8 mouse cellular contexts compared by ENCODE assay signal in genomic region chr3:148729242-148729680, GRCm38 (mm10).
DNase-seq lines count a peak whose midpoint lies in the region; ATAC-seq and TF ChIP-seq lines count a peak whose summit lies in the region.

No protein-coding gene starts in this region.

- H3K36me3 ChIP-seq in hindbrain, postnatal 0 days (ENCODE audit: insufficient read depth, low read length) = no peaks in the 10 kb centered on the region
- no peaks in the 10 kb centered on the region for H3K36me3 ChIP-seq in liver, embryonic 16.5 days (ENCODE audit: control insufficient read depth, insufficient read depth)

- TF ChIP-seq CTCF in lung, adult 2 months (IDR thresholded peaks at IDR 0.05; ENCODE audit: insufficient read depth, low read length) = no peak
- TF ChIP-seq CTCF in hindbrain, postnatal 0 days (IDR thresholded peaks at IDR 0.05; ENCODE audit: low read depth) = no peak

- peak; percentile 77 for ATAC-seq in hindbrain, postnatal 0 days
- 0 out of 2 replicates have a peak, but pooled peaks have one; percentile 30 for ATAC-seq in liver, embryonic 16.5 days (ENCODE audit: low read depth)

- no peaks in the 10 kb centered on the region for H3K9me3 ChIP-seq in hindbrain, postnatal 0 days (ENCODE audit: low read length)
- H3K9me3 ChIP-seq in liver, embryonic 16.5 days (replicated peaks; ENCODE audit: control insufficient read depth, low read length) = no peaks in the 10 kb centered on the region

- peak; percentile 4 to 9 for DNase-seq in lung, adult 18-20 months
- DNase-seq in lung, adult 2 months = no peak
- DNase-seq in hindbrain, postnatal 0 days (ENCODE audit: low spot score) = peak; percentile 30
- peak; percentile 38 to 54 for DNase-seq in spleen, adult 18-20 months
- DNase-seq in c-Kit-positive CD71-positive TER-119-positive erythroid progenitor cells, embryonic 14.5 days (ENCODE audit: low spot score) = no peak
- no peak for DNase-seq in cerebellum, adult 18-20 months
- no peak for DNase-seq in left cerebral cortex, adult 18-20 months (ENCODE audit: low spot score in 2 of 2)

- H3K4me3 ChIP-seq in lung, adult 2 months (replicated peaks; ENCODE audit: extremely low read depth, low read depth, low read length) = no peak overlapping the region
- H3K4me3 ChIP-seq in hindbrain, postnatal 0 days (ENCODE audit: low read length) = no peak overlapping the region
- no peak overlapping the region for H3K4me3 ChIP-seq in liver, embryonic 16.5 days (ENCODE audit: low read depth, low read length)

- no peak for TF ChIP-seq POLR2A in lung, adult 2 months (IDR thresholded peaks at IDR 0.05; ENCODE audit: borderline replicate concordance, extremely low read depth, low read depth, low read length)

- H3K4me1 ChIP-seq in lung, adult 2 months (ENCODE audit: control insufficient read depth, insufficient read depth, low read length) = peaks cover 5% of the 10 kb centered on the region; the same call in 1 of the 2 replicates
- H3K4me1 ChIP-seq in hindbrain, postnatal 0 days (ENCODE audit: insufficient read depth, low read length) = no peaks in the 10 kb centered on the region
- no peaks in the 10 kb centered on the region for H3K4me1 ChIP-seq in liver, embryonic 16.5 days (ENCODE audit: control insufficient read depth, low read depth, low read length)

- 44% methylated on average over 7 of the region's 7 CpGs for WGBS in lung, adult 2 months
- 54% methylated on average over 7 of the region's 7 CpGs for WGBS in hindbrain, postnatal 0 days
- WGBS in liver, embryonic 16.5 days (ENCODE audit: insufficient replicate concordance) = 17% methylated on average over 7 of the region's 7 CpGs

- H3K27me3 ChIP-seq in hindbrain, postnatal 0 days (ENCODE audit: insufficient read depth, low read length) = no peaks in the 10 kb centered on the region
- no peaks in the 10 kb centered on the region for H3K27me3 ChIP-seq in liver, embryonic 16.5 days (ENCODE audit: control insufficient read depth, insufficient read depth, low read depth, low read length)

- no peak overlapping the region for H3K27ac ChIP-seq in hindbrain, postnatal 0 days
- H3K27ac ChIP-seq in liver, embryonic 16.5 days (ENCODE audit: low read length) = no peak overlapping the region

- no peak overlapping the region for H3K9ac ChIP-seq in hindbrain, postnatal 0 days (replicated peaks; ENCODE audit: low read length)
- H3K9ac ChIP-seq in liver, embryonic 16.5 days (ENCODE audit: low read depth, low read length) = no peak overlapping the region

- no peak overlapping the region for H3K4me2 ChIP-seq in hindbrain, postnatal 0 days (ENCODE audit: low read depth, low read length)
- no peak overlapping the region for H3K4me2 ChIP-seq in liver, embryonic 16.5 days (ENCODE audit: low read depth, low read length)

Comparison
In these comparisons a context has a peak if more than half of its experiments do, and no peak if none do; other contexts are left out.
1. DNase-seq: peak in lung, adult 18-20 months (2 of 2), hindbrain, postnatal 0 days (single experiment) and spleen, adult 18-20 months (2 of 2); none in lung, adult 2 months (single experiment), c-Kit-positive CD71-positive TER-119-positive erythroid progenitor cells, embryonic 14.5 days (single experiment), cerebellum, adult 18-20 months (0 of 2) and left cerebral cortex, adult 18-20 months (0 of 2).